Mouse (Mus musculus) MN1 (cell line): ENCODE results near the gene Hrk.

Experiments
- DNase-seq: peaks from one replicate; pipeline ENCODE4 v3.0.0-alpha.2; 2016; ENCODE audit warnings: low spot score

Hrk gene

DNA sequence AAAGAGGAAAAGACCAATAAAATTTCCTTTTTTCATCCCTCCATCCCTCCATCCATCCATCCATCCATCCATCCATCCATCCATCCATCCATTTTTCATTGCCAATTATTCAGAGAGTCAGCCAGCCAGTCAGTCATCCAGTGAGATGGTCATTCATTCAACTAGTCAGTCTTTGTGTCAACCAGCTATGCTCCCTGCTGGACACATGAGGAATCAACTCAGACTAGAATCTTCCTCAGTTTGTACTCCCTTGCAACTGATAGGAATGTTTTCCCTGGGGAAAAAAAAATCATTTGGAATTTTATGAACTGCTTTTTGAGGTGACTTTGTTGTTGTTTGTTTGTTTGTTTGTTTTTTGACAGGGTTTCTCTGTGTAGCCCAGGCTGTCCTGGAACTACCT is 1.0 kb downstream of the Hrk start:
- peak; percentile 45 for DNase-seq

DNA sequence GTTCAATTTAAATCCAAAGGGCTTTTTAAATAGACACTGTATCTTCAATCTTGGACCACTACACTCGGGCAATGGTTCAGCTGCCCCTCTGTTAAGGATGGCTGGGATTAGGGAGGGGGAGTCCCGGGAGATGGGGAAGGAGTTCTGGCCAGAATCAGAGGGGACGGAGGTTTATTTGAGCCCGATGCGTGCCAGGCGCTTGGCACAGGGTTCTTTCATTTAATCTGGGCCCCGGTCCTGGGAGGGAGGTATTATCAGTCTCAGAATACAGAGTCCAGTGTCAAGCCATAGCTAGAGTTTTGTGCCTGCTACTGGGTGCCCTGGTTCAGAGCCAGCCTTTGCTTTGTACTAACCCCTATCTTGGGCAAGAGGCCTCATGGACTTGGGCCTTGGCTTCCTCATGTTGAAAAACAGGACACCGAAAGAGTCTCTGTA is 3.1 kb downstream of the Hrk start:
- DNase-seq: no peak

DNA sequence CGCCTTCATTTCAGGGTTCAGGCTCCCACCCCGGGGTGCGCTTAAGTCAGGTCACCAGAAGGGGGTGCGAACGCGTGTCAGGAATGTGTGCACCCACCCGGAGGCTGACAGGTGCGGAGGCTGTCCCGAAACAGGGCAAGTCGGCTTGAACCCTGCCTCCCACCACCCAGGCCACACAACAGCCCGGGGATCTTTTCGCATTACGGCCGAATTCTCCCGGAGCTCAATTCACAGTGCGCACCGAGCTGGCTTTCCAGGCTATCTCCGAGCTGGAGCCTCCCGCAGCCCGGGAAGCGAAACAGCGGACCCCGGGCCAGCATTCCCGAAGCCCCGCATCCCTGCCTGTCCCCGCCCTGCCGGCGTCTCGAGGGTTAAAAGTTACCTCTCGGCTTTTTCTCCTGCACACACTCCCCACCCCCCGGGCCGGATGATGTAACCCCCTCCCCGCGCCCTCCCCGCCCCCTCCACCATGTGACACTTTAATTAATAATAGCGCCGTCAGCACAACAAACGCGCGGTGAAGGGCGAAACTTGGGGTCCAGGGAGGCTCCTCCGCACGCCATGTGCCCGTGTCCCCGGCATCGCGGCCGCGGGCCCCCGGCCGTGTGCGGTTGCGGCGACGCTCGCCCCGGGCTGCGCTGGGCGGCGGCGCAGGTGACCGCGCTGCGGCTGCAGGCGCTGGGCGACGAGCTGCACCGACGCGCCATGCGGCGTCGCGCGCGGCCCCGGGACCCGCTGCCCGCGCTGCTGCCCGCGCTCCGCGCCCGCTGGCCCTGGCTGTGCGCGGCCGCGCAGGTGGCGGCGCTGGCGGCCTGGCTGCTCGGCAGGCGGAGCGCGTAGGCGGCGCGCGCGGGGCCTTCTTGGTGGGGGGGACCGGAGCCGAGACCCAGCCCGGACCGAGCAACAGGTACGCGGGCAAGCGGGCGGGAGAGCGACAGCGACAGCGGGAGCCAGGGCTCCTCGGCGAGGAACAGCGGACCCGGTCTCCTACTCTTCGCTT is 5.1 kb downstream of the Hrk start:
- peak; percentile 77 for DNase-seq

DNA sequence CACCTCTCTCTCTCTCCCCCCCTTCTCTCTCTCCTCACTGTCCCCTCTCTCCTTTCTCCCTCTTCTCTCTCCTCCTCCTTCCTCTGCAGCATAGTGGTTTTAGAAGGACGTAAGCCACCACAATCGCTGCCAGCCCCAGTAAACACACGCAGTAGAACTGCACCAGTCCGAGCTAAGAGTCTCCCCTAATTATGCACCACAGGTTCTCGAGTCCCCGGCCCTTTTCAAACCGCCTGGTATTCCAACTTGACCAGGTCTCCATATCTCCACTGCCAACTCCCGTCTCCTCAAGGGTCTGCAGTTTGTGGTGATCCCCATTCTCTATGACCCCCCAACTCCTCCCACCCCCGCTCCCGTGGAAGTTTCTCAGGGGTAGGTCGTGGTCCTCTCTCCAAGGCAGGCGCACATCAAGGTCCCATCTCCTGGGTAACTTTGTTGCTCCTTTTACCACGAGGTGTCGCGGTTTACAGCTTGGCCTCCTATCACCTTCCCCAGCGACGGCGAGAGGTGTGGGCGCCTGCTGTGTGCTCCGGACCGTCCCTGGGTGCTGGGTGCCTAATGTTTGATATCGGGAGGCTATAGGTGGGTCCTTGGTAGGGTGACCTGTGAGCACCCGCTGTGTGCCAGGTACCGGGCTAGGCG is 6.6 kb downstream of the Hrk start:
- DNase-seq: peak; percentile 43

DNA sequence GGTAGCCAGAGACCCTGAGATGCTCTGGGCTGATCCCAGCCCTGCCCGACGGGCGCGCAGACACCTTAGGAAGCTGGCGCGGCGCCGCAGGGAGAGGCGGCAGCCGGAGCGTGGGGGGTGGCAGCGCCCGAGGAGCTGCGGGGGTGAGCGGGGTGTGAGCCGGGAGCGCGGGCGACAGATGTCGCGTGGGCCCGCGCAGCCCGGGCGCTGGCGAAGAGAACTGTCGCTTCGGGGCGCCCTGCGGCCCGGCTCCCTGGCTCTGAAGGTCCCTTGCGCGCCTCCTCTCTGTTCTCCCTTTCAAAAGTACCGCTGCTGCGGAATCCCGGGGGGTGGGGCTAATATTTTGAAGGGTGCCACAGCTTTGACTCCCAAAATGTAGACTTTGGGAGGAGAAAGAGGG is 7.2 kb downstream of the Hrk start:
- DNase-seq: no peak

DNA sequence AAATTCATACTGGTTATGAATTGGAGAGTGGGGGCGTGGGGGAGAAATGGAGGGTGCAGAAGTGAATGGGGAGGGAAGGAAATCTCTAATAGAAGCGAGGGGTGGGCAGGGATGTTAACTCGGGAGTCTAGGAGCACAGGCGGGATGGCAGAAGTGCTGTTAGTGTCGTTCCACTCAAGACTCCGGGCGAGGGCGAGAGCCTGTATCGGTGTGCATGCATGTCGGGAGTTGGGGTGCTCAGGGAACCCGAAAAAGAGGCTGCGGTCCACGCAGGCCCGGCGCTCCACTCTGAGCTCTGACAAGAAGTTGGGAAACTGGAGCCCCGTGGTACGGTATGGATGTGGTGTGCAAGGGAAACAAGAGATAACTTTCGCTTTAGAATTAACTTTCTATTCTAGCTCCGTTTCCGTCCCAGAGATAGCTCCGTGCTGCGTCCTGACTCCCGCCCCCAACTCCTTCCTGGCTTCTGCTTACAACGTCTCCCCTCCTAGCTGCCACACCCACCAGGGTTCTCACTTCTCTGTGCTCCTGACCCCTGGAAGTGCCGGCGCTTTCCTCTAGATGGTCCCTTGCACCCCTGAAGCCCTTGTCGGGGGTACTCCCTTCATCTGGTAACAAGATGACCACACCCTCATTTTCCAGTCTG is 7.8 kb downstream of the Hrk start:
- DNase-seq: no peak

DNA sequence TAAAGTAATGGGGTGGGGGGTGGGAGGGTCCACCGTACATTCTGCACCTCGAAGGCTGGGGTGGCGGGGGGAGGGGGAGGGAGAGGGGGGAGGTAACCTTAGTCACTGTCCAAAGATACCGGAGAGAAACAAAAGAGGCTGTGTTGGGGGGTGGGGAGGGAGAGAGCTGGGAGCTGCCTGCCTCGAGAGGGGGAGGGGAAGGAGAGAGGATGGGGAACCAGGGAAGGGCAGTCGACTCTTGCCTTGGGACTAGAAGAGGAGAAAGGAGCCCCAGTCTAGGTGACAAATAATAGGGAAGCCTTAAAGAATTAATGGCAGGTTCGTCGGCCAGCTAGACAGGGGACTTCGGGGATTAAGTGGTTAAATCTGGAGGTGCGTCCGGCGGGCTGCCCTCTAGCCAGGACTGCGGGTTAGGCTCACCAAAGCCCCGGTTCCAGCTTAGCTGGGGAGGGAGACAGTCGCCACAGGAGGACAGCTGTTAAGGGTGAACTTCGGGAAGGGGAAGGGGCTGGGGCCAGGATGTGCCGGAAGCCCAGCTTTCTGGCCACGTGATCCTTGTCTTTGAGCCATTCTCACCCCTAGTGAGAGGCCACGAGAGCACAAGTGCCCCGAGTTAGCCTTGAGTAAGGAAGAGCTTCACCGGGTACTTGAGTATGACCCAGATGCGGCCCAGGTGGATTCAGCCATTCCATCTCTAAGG is 10.0 kb downstream of the Hrk start:
- DNase-seq: no peak

DNA sequence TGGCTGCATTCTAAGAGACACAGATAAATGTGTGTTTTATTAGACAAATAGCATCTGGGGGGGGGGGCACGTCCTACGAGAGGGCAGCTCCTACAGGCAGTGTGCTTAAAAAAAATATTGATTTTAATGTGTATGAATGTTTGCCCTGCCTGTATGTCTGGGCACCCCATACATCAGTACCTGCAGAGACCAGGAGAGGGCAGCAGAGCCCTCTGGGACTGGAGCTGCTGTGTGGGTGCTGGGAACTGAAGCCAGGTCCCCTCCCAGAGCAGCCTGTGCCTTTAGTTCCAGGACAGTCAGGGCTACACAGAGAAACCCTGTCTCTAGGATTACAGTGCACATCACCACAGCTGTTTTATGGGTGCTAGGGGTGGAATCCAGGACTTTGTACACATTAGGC is 10.7 kb downstream of the Hrk start:
- no peak for DNase-seq

DNA sequence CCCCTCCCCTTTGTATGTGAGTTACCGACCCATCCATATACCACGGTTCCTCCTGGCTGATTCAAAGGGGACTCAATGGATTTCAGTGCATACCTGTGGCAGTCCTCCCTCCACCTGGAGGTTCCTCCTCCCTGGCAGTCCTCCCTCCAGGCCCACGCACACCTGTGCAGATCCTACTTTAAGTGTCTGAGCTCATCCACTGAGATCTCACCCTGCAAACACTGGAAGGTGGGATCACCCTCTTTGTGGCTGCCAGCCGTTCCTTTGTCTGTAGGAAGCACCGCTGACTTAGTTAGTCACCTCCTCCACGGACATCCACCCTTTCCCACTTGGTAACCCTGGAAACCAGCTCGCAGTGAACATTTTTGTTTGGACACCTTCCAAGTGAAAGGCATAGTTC is 13.2 kb downstream of the Hrk start:
- no peak for DNase-seq

DNA sequence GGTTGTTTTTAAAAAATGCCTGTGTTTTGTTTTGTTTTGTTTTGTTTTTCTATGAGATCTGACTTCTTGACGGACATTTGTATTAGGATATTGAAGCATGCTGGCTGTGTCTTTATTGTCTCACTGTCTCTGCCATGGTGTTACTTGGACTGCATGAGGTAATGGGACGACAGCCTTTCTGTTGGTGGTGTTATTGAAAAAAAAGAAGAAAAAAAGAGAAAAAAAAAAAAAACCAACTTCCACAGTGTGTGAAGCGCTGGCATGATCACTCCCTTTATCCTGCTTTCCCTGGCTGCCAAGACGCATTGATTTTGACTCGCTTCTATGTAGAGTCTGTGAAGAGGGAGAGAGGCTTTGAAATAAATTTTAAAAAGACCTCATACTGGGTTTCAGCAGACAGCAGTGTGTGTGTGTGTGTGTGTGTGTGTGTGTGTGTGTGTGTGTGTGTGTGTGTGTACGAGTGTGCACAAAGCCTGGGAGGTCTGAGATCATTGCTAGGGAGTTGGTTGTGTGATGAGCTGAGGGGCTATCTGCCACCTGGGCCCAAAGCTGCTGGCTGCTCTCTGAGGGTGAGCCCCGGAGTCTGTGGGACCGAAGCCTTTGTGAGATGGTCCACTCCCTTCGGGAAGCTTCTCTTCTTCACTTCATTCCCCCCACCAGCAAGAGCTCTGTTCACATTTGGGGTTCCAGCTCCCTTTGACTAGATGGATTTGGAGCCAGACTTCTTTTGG is 22.6 kb downstream of the Hrk start:
- no peak for DNase-seq

DNA sequence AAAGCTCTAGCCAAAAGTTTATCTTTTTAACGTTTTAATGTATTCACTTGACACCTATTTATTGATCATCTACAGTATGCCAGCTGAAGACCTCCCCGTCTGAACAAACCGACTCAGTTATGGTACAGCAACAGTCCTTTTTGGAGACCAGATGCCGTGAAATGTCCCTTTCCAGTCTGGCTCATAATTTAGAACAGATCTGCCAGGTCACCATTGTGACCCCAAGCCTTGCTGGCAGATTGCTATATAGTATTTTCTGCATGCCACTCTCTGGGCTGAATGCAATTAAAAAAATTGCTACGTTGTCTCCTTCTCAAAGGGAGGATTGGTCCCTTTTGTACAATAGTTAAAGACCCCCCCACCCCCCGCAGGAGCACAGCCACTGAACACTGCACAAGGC is 23.9 kb downstream of the Hrk start:
- no peak for DNase-seq

DNA sequence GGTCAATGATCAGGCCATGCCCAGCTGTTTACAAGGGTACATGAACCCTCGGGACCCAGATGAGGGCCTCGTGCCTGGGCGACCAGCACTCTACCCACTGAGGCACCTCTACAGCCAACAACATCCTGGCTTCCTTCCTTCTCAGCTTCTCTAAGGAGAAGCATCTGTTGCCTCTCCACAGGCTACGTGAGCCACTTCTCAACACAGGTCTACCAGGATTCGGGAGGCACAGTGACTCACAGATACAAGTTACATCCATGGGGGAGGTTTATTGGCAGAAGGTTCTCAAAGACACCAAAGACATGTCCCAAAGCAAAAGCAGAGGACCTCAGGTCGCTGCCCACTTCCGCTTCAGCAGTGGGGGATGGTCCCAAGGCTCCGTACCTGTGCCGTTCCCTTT is 26.0 kb downstream of the Hrk start:
- no peak for DNase-seq

DNA sequence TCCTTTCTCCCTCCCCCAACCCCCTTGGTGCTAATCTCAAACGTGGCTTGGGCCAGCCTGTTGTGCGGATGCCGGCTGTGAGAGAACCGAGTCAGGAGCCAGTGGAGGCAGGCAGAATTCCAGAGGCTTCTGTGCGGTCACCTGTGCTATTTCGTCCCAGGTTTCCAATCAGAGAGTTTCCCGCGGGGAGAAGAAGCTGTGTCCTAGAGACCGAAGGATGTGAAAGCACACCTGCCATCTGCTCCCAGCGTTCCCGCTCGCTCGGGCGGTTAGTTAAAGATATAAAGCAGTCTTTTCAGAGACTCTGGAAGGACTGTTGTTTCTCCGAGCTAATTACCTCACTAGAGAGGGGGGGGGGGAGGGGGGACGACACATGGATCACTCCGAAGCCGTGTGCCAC is 27.8 kb downstream of the Hrk start:
- no peak for DNase-seq

DNA sequence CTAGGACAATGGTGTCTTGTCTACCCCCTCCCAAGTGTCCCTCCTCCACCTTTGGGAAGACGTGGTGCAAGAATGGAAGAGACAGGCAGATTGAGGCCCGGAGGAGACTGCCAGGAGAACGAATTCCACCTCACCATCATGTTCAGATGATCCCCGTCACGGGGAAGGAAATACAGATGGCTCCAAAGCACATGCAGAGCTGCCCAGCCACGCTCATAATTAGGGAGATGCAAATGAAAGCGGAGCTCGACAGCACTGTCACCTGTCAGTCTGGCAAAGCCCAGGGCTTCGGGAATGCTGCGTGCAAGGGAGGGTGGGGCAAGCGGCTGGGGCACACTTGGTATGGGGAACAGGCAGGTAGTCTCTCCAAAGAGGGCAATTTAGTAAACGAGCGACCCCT is 33.0 kb downstream of the Hrk start:
- DNase-seq: no peak

DNA sequence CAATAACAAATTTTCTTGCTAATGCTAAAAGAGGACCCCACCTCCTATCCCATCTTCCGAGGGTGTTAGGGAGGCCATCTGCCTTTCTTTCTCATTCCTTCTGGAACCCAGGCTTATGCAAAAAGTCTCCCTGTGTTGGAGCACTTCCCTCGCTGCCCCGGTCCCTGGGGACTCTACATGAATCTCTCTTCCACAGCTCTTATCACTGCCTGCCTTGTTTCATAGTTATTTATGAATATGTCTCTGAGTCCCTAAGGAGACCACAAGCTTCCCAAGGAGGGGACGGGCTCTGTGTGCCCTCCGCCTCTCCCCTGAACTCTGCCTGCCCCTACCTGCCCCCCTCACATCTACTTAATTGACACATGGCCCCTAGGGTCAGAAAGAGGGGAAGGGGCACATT is 35.2 kb downstream of the Hrk start:
- no peak for DNase-seq

DNA sequence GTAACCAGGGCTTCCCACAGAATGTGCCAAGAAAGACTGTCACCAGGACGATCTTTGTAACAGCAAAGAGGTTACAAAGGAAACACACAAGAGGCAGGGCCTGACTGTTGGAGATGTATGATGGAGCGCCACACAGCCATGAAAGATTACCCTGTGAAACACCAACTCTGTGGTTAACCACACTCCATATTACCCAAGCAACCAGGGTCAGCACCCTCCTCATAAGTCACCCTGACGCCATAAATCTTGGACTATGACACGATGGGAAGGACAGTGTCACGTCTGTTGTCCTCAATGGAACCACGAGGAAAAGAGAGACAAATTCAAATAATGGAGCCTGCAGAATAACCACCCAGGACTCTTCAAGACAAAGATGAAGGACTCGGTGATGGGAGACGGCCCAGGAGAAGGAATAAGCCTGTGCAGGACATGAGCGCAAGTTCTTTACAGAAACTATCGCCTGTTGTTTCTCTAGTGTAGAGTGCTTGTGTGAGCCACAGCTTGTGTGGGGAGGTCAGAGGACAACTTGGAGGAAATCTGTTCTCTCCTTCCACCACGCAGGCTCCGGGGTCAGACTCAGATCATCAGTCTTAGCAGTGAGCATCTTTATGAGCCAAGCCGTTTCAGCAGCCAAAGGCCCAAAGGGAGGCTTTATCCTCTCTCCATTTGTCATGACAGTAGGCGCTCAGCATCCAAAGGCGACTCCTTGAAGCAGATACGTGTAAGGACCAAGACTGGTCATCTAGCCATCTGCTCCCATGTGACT is 40.4 kb downstream of the Hrk start:
- DNase-seq: no peak

DNA sequence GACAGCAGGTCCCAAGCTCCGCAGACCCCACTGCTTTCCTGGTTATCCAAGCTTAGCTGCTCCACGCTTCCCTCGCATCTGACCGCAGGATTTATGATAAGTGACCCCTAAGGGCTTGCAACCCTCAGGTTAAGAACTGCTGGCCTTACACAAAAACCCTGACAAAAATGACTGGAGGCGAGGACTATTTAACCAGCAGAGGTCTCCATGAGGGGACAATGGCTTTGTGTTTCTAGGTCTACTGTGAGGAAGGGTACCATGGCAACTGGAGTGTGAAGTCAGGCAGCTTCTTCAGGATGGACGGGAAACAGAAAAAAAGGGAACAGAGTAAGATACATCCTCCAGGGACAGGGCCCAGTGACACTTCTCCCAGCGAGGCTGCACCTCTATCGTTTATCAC is 41.4 kb downstream of the Hrk start:
- DNase-seq: no peak

DNA sequence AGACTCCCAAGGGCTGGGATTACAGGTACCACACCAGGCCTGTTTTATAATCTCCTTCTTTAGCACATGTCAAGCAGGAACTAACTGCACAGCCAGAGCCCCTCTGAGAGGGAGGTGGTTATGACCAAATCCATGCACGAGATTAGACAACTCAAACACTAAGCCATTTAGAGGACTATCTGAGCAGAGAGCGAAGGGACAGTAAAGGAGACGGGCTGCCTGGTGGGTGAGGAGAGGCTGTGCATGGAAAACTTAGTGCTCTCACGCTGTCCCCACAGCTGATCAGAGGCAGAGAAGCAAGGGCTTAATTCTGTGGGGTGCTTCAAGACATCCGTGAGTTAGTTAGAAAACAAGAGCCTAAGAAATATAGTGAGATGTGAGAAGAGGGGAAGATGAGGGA is 49.6 kb downstream of the Hrk start:
- peak; percentile 39 for DNase-seq

DNA sequence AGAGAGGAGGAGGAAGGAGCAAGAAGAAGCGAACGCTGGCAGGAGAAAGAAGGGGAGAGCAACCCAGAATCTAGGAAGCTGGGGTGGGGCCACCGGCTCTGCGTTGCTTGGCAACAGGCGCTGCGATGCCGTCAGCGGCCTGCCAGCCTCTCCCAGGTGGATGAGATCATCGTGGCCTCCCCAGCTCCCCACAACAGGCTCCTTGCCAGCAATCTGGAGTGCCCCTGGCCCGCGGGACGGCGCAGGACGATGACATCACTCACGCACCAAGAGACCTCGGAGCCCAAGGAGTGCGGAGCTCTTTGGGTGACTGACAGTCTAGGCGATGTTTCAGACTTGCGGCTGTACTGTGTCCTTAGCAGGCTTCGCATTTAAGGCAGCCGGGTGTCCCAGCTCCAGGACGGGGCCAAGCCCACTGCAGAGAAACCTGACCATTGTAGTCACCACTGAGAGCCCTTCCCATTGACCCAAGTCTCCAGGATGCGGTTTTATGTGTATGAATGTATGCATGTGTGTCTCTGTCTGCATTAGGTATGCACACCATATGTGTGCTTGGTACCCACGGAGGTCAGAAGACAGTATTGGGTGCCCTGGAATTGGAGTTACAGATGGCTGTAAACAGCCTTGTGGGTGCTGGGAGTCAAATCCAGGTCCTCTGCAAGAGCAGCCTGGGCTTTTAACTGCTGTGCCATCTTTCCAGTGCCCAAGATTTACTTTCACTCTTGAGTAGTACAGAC is 50.1 kb downstream of the Hrk start:
- DNase-seq: peak; percentile 96

DNA sequence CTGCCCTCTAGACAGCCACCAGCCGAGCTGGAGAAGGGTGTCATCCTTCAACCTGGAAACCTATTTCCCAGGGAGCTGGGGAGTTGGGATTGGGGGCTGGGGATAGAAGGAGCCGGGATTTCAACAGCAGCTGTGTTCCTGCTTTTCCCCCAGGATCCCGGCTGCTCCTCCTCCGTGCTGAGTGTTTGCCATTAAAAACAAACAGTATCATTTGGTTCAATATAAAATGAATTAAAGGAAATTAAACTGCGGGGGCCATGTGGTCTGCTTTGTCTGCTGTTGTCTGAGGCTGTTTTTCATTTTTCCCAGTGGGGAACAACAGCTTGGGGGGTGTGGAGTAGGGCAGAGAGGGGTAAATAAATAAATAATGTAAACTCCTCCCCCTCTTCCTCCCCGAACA is 53.0 kb downstream of the Hrk start:
- peak; percentile 68 for DNase-seq
